Mouse (Mus musculus): ENCODE results near the gene Spint5. TPM values are rescaled to one million over a fixed set of nuclear protein-coding genes. Genes with fewer than 3 reads are reported as not detected.

Spint5 gene
- polyA plus RNA-seq, 1 experiment from 2014 or later: not detected

DNA sequence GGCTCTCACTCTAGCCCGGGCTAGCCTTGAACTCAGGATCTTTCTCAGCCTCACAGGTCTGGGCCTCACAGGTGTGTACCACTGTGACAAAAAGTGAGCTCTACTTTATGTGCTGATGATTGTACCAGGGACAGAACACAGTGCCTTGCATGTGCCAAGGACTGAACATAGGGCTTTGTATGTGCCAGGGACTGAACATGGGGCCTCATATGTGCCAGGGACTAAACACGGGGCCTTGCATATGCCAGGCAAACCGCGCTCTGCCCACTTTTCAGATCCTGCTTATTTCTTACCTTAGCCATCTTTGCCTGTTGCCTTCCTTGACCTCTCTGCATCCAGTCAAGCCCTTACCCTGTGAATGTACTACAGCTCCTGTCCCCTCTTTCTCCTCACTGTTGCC lies 46.9 kb downstream of the Spint5 start:
- peaks cover 90% of the 10 kb centered on the region for H3K36me3 ChIP-seq (replicated peaks)

DNA sequence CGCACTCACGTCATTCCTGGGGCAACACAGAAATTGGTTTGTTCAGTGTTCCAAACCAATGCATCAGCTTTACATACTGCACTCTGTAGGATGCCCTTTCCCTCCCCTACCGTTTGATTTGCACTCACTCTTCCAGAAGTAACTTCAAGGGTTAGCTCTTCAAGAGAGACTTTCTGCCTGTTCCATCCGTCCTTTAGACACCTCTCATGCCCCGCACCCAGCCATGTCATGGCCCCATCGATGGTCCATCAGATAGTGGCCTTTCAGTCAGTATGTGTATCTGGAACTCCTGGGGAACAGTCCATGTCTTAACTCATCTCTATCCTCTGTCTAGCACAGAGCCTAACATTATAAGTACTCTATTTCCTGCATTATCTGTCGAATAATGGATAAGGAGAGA lies 47.5 kb downstream of the Spint5 start:
- no peak for ATAC-seq (ENCODE audit: low FRiP score)
- H3K4me3 ChIP-seq (replicated peaks): no peak overlapping the region
- peaks cover 90% of the 10 kb centered on the region for H3K36me3 ChIP-seq (replicated peaks)
- H3K27me3 ChIP-seq: no peaks in the 10 kb centered on the region
- no peak overlapping the region for H3K4me2 ChIP-seq
- WGBS: 89% methylated on average over 7 of the region's 7 CpGs
- H3K9me3 ChIP-seq: no peaks in the 10 kb centered on the region
- H3K4me1 ChIP-seq: no peaks in the 10 kb centered on the region
- no peak overlapping the region for H3K27ac ChIP-seq
- H3K9ac ChIP-seq: no peak overlapping the region

More for the DNA sequence above, 46.9 kb downstream of the Spint5 start:
- WGBS: over 99% methylated on average over 4 of the region's 4 CpGs
- H3K9ac ChIP-seq: no peak overlapping the region
- no peak overlapping the region for H3K4me2 ChIP-seq
- no peaks in the 10 kb centered on the region for H3K4me1 ChIP-seq
- no peaks in the 10 kb centered on the region for H3K9me3 ChIP-seq
- no peak overlapping the region for H3K27ac ChIP-seq
- H3K27me3 ChIP-seq: no peaks in the 10 kb centered on the region
- no peak for ATAC-seq (ENCODE audit: low FRiP score)
- no peak overlapping the region for H3K4me3 ChIP-seq (replicated peaks)

DNA sequence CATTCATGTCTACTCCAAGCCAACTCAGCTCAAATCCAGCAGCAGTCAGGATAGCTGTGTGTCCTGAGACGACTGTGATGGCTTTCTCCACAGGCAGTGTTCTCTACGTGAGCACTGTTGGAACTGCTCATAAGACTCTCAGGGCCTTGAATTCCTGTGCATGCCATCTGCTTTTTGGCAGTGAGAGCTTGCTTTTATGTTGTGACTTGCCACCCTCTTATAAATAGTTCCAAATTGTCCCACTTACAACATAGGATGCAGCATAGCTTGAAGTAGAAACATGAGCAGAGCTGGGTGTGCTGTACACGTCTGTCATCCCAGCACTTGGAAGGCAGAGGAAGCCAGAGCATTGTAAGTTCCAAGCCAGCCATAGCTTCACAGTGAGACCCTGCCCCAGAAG lies 50.7 kb downstream of the Spint5 start:
- H3K9ac ChIP-seq: no peak overlapping the region
- no peak overlapping the region for H3K4me3 ChIP-seq (replicated peaks)
- H3K4me2 ChIP-seq: no peak overlapping the region
- no peak for ATAC-seq (ENCODE audit: low FRiP score)
- no peaks in the 10 kb centered on the region for H3K27me3 ChIP-seq
- peaks cover 9% of the 10 kb centered on the region for H3K4me1 ChIP-seq
- 88% methylated on average over 3 of the region's 3 CpGs for WGBS
- H3K9me3 ChIP-seq: no peaks in the 10 kb centered on the region
- peaks cover 67% of the 10 kb centered on the region for H3K36me3 ChIP-seq (replicated peaks)
- no peak overlapping the region for H3K27ac ChIP-seq

Other genes with a start within 250 kb of the Spint5 start
- gene Trp53tg5, start 241.6 kb upstream of the Spint5 start, polyA plus RNA-seq (2016; fragmentation: Nextera tagmentation; extraction: Ambion mirVana): not detected in 2 replicates
- gene Dbndd2, start 229.2 kb upstream of the Spint5 start, polyA plus RNA-seq (2016; fragmentation: Nextera tagmentation; extraction: Ambion mirVana): 4.6 and 4.7 TPM in 2 replicates
- 43.3 and 45.2 TPM in 2 replicates for gene Pigt, start 217.8 kb upstream of the Spint5 start, polyA plus RNA-seq (2016; fragmentation: Nextera tagmentation; extraction: Ambion mirVana)
- 29.9 and 34.5 TPM in 2 replicates for gene Wfdc2, start 152.9 kb upstream of the Spint5 start, polyA plus RNA-seq (2016; fragmentation: Nextera tagmentation; extraction: Ambion mirVana)
- gene Spint3, start 141.8 kb upstream of the Spint5 start, polyA plus RNA-seq (2016; fragmentation: Nextera tagmentation; extraction: Ambion mirVana): not detected in 2 replicates
- not detected in 2 replicates for gene Wfdc6a, start 129.9 kb upstream of the Spint5 start, polyA plus RNA-seq (2016; fragmentation: Nextera tagmentation; extraction: Ambion mirVana)
- not detected in 2 replicates for gene Eppin, start 121.7 kb upstream of the Spint5 start, polyA plus RNA-seq (2016; fragmentation: Nextera tagmentation; extraction: Ambion mirVana)
- not detected in 2 replicates for gene Wfdc6b, start 101.8 kb upstream of the Spint5 start, polyA plus RNA-seq (2016; fragmentation: Nextera tagmentation; extraction: Ambion mirVana)
- not detected in 2 replicates for gene Wfdc8, start 101.7 kb upstream of the Spint5 start, polyA plus RNA-seq (2016; fragmentation: Nextera tagmentation; extraction: Ambion mirVana)
- gene Wfdc16, start 76.5 kb upstream of the Spint5 start, polyA plus RNA-seq (2016; fragmentation: Nextera tagmentation; extraction: Ambion mirVana): not detected in 2 replicates
- not detected in 2 replicates for gene Wfdc10, start 59.3 kb upstream of the Spint5 start, polyA plus RNA-seq (2016; fragmentation: Nextera tagmentation; extraction: Ambion mirVana)
- gene Wfdc9, start 58.7 kb upstream of the Spint5 start, polyA plus RNA-seq (2016; fragmentation: Nextera tagmentation; extraction: Ambion mirVana): not detected in 2 replicates
- not detected in 2 replicates for gene Wfdc11, start 41.2 kb upstream of the Spint5 start, polyA plus RNA-seq (2016; fragmentation: Nextera tagmentation; extraction: Ambion mirVana)
- gene Wfdc13, start 30.2 kb upstream of the Spint5 start, polyA plus RNA-seq (2016; fragmentation: Nextera tagmentation; extraction: Ambion mirVana): not detected in 2 replicates
- not detected in 2 replicates for gene Spint4, start 16.8 kb upstream of the Spint5 start, polyA plus RNA-seq (2016; fragmentation: Nextera tagmentation; extraction: Ambion mirVana)
- 0.73 and 0.81 TPM in 2 replicates for gene Wfdc3, start 30.6 kb downstream of the Spint5 start, polyA plus RNA-seq (2016; fragmentation: Nextera tagmentation; extraction: Ambion mirVana)
- 83.6 and 88.3 TPM in 2 replicates for gene Dnttip1, start 30.7 kb downstream of the Spint5 start, polyA plus RNA-seq (2016; fragmentation: Nextera tagmentation; extraction: Ambion mirVana)
- gene Ube2c, start 54.6 kb downstream of the Spint5 start, polyA plus RNA-seq (2016; fragmentation: Nextera tagmentation; extraction: Ambion mirVana): 601 and 611 TPM in 2 replicates
- 1.3 TPM in 1 of 2 replicates, not detected in the other for gene Tnnc2, start 64.7 kb downstream of the Spint5 start, polyA plus RNA-seq (2016; fragmentation: Nextera tagmentation; extraction: Ambion mirVana)
- 11.5 and 13.0 TPM in 2 replicates for gene Snx21, start 70.5 kb downstream of the Spint5 start, polyA plus RNA-seq (2016; fragmentation: Nextera tagmentation; extraction: Ambion mirVana)
- gene Acot8, start 89.6 kb downstream of the Spint5 start, polyA plus RNA-seq (2016; fragmentation: Nextera tagmentation; extraction: Ambion mirVana): 13.2 and 13.7 TPM in 2 replicates
- gene Zswim3, start 89.8 kb downstream of the Spint5 start, polyA plus RNA-seq (2016; fragmentation: Nextera tagmentation; extraction: Ambion mirVana): 10.2 and 10.7 TPM in 2 replicates
- gene Zswim1, start 107.4 kb downstream of the Spint5 start, polyA plus RNA-seq (2016; fragmentation: Nextera tagmentation; extraction: Ambion mirVana): 21.4 and 25.7 TPM in 2 replicates
- gene Spata25, start 113.2 kb downstream of the Spint5 start, polyA plus RNA-seq (2016; fragmentation: Nextera tagmentation; extraction: Ambion mirVana): not detected in 2 replicates
- 85.8 and 88.3 TPM in 2 replicates for gene Ctsa, start 117.6 kb downstream of the Spint5 start, polyA plus RNA-seq (2016; fragmentation: Nextera tagmentation; extraction: Ambion mirVana)
- gene Neurl2, start 118.2 kb downstream of the Spint5 start, polyA plus RNA-seq (2016; fragmentation: Nextera tagmentation; extraction: Ambion mirVana): 4.2 and 4.6 TPM in 2 replicates
- gene Pltp, start 142.4 kb downstream of the Spint5 start, polyA plus RNA-seq (2016; fragmentation: Nextera tagmentation; extraction: Ambion mirVana): 39.0 and 40.4 TPM in 2 replicates
- 92.9 and 96.3 TPM in 2 replicates for gene Pcif1, start 164.0 kb downstream of the Spint5 start, polyA plus RNA-seq (2016; fragmentation: Nextera tagmentation; extraction: Ambion mirVana)
- gene Zfp335, start 196.5 kb downstream of the Spint5 start, polyA plus RNA-seq (2016; fragmentation: Nextera tagmentation; extraction: Ambion mirVana): 18.3 and 19.1 TPM in 2 replicates
- 3.6 and 4.4 TPM in 2 replicates for gene Mmp9, start 225.5 kb downstream of the Spint5 start, polyA plus RNA-seq (2016; fragmentation: Nextera tagmentation; extraction: Ambion mirVana)
- gene Slc12a5, start 245.5 kb downstream of the Spint5 start, polyA plus RNA-seq (2016; fragmentation: Nextera tagmentation; extraction: Ambion mirVana): 5.6 and 6.2 TPM in 2 replicates

All from forebrain, embryonic 12.5 days (tissue).